Mouse (Mus musculus) cerebellum, adult 9-11 months (tissue): ENCODE measurements at regions not wholly inside any gene's neighbourhood (a gene's known extent, or its start where the extent isn't known, plus 50 kb on each side); places are given as distances from the start of the nearest gene placed in this dataset.

Experiments used
- DNase-seq: peaks from one replicate; pipeline ENCODE4 v3.0.0; 2022

- DNase-seq, result no peak
These were observed 114.8 kb downstream of the Pcsk1 start for GRCm38 (mm10) chr13:75204417-75204816.

DNA sequence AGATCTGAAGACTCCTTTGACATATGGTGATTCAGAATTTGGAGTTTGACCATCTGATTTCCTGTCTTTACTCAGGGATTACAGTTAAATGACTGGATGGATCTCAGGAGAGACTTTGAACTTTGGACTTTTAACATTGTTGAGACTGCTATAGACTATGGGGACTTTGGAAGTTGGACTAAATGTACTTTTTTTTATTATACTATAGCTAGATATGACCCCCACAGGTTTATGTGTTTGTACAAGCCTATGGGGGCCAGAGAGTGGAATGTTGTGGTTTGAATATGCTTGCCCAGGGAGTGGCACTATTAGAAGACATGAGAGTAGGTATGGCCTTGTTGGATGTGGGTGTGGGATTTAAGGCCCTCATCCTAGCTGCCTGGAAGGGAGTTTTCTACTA is 134.3 kb downstream of the Pcsk1 start:
- DNase-seq, result no peak

- no peak for DNase-seq
These were observed 136.1 kb downstream of the Pcsk1 start for GRCm38 (mm10) chr13:75225581-75226297.

GRCm38 (mm10) chr13:75227616-75228277 is 138.1 kb downstream of the Pcsk1 start:
- peak; percentile 15 for DNase-seq

DNA sequence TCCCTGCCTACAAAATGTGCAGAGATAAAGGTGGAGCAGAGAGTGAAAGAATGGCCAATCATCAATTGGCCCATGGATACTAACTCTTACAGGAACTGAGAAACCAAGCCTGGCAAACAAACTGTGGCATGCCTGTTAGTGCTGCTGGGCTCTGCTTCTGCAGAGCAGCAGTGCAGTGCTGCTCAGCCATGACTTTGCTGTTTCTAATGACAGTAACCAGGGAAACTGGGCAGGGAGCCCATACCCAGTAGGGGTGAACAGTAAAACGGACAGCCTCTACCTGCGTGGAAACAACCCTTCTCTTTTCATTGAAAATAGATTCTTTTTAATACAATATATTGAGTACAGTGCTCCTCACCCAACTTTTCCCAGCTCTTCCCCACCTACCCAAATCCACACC is 146.8 kb downstream of the Pcsk1 start:
- DNase-seq, result peak; percentile 2
